Mouse (Mus musculus) limb, embryonic 11.5 days (tissue): ENCODE data around the gene Catsperg1. TPM values are rescaled to one million over a fixed set of nuclear protein-coding genes. Genes with fewer than 3 reads are reported as not detected.
A peak's percentile ranks its signal among the peaks of the same experiment; 100 is the strongest.
"Not testable (repeated sequence)": the region's sequence is repeated elsewhere in the genome, so short reads cannot be mapped to it uniquely, and the experiment has no call there.

Experiments used
- ATAC-seq: fragments of 200-750 bp; cut with Nextera tagmentation; 2 replicates; pipeline ENCODE4 v1.8.0; 2017; ENCODE audit warnings: low read depth; ENCODE audit not compliant: insufficient number of reproducible peaks, low FRiP score, low TSS enrichment
- DNase-seq: peaks from one replicate; pipeline ENCODE4 v3.0.0-alpha.2; 2015; ENCODE audit warnings: low spot score
- H3K27ac ChIP-seq: fragments of 300-500 bp; sonication (generic); replicated peaks from 2 replicates; pipeline ENCODE4 v1.5.1; 2014; ENCODE audit warnings: low read depth, mild to moderate bottlenecking, low read length
- H3K27me3 ChIP-seq: fragments of 300-500 bp; sonication (generic); 2 replicates; pipeline ENCODE4 v1.6.1; 2014; ENCODE audit warnings: mild to moderate bottlenecking, low read length, mixed read lengths; ENCODE audit not compliant: control insufficient read depth, insufficient read depth
- H3K36me3 ChIP-seq: fragments of 300-500 bp; sonication (generic); 2 replicates; pipeline ENCODE4 v1.6.1; 2014; ENCODE audit warnings: mild to moderate bottlenecking, low read length, moderate library complexity, mixed read lengths; ENCODE audit not compliant: control insufficient read depth, insufficient read depth
- H3K4me1 ChIP-seq: fragments of 300-500 bp; sonication (generic); 2 replicates; pipeline ENCODE4 v1.6.1; 2014; ENCODE audit warnings: low read length, mixed read lengths; ENCODE audit not compliant: control insufficient read depth, insufficient read depth
- H3K4me2 ChIP-seq: fragments of 300-500 bp; sonication (generic); 2 replicates; pipeline ENCODE4 v1.6.1; 2014; ENCODE audit warnings: low read depth, mild to moderate bottlenecking, moderate library complexity; ENCODE audit not compliant: severe bottlenecking
- H3K4me3 ChIP-seq: fragments of 300-500 bp; sonication (generic); 2 replicates; pipeline ENCODE4 v1.5.1; 2014; ENCODE audit warnings: low read depth, low read length
- H3K9ac ChIP-seq: fragments of 300-500 bp; sonication (generic); 2 replicates; pipeline ENCODE4 v1.6.1; 2014; ENCODE audit warnings: mild to moderate bottlenecking, low read length
- H3K9me3 ChIP-seq: fragments of 300-500 bp; sonication (generic); 2 replicates; pipeline ENCODE4 v1.6.1; 2016; ENCODE audit warnings: low read length; ENCODE audit not compliant: control insufficient read depth
- WGBS: fragments of 180-500 bp; shearing (Covaris S2); extraction: QIAGEN DNeasy Blood & Tissue Kit; methylation state at CpG from one replicate; pipeline ENCODE4 v1.1.7; 2014; 5-methylcytosine and 5-hydroxymethylcytosine counted together
- polyA plus RNA-seq: library from polyadenylated mRNA; unstranded; fragments of >200 nt; fragmentation: Nextera tagmentation; extraction: Ambion mirVana; gene quantifications from 2 replicates; pipeline ENCODE4 v1.2.1, GENCODE M21; 2014

Catsperg1 gene
- polyA plus RNA-seq, 1 experiment from 2014 or later: 0.45 TPM

DNA sequence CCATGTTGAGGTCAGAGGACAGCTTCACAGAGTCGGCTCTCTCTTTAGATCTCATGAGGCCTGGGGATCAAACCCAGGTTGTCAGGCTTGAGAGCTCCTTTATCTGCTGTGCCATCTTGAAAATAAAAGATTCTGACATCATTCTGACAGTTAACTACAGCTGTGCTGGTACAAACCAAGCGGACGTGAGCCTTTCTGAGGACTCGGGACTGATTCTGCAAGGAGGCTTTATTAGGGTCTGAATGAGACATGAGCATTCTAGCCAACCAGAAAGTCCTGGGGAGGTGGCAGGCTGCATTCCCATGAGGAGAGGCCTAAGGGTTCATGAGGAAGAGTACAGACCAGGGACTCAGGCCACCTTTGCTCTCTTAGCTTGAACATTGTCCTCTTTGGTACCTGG is 32.5 kb downstream of the Catsperg1 start:
- ATAC-seq, H3K4me2 ChIP-seq, H3K4me3 ChIP-seq, H3K36me3 ChIP-seq, H3K9ac ChIP-seq, H3K27me3 ChIP-seq, H3K9me3 ChIP-seq, H3K27ac ChIP-seq, DNase-seq: not testable (repeated sequence)
- 89% methylated on average over 4 of the region's 4 CpGs for WGBS
- H3K4me1 ChIP-seq: peaks cover 10% of the 10 kb centered on the region

- H3K4me1 ChIP-seq: peaks cover 10% of the 10 kb centered on the region
- H3K9me3 ChIP-seq: no peaks in the 10 kb centered on the region
- peak; percentile 21; the same call in 1 of the 2 replicates for ATAC-seq
- peak overlapping the region; percentile 83 for H3K4me3 ChIP-seq
- H3K27ac ChIP-seq: no peak overlapping the region
- DNase-seq: no peak
- H3K9ac ChIP-seq: no peak overlapping the region
- H3K27me3 ChIP-seq: no peaks in the 10 kb centered on the region
- peak overlapping the region; percentile 71 for H3K4me2 ChIP-seq
- peaks cover 8% of the 10 kb centered on the region; the same call in 1 of the 2 replicates for H3K36me3 ChIP-seq
- WGBS: 44% methylated on average over 5 of the region's 5 CpGs
These were observed 33.0 kb downstream of the Catsperg1 start for GRCm38 (mm10) chr7:29180854-29181236.

GRCm38 (mm10) chr7:29180077-29180853 is 33.6 kb downstream of the Catsperg1 start, which contains the start of gene Psmd8:
Gene Psmd8, minus strand, starts transcription at chr7:29180701.
- Histone ChIP-seq H3K9ac (peak within 1 kb of the TSS; percentile 81), H3K36me3 (peaks cover 10% of the 10 kb centered on the region; the same call in 1 of the 2 replicates), H3K9me3 (no peaks in the 10 kb centered on the region), H3K27me3 (no peaks in the 10 kb centered on the region), H3K4me2 (peak within 1 kb of the TSS; percentile 71), H3K4me3 (peak within 1 kb of the TSS; percentile 83), H3K4me1 (peaks cover 10% of the 10 kb centered on the region), H3K27ac (no peak within 1 kb of the TSS)
- under 1% methylated on average over 62 of the region's 62 CpGs for WGBS
- DNase-seq: peak; percentile 97
- ATAC-seq: peak; percentile 95

GRCm38 (mm10) chr7:29179323-29179722 is 34.5 kb downstream of the Catsperg1 start:
- Histone ChIP-seq H3K4me2 (peak overlapping the region; percentile 71), H3K9ac (no peak overlapping the region), H3K4me3 (peak overlapping the region; percentile 83), H3K27ac (no peak overlapping the region), H3K27me3 (peaks cover 3% of the 10 kb centered on the region; the same call in 1 of the 2 replicates), H3K4me1 (peaks cover 10% of the 10 kb centered on the region), H3K9me3 (no peaks in the 10 kb centered on the region; the same call in 1 of the 2 replicates), H3K36me3 (peaks cover 16% of the 10 kb centered on the region)
- DNase-seq (no peak), ATAC-seq (no peak)
- 66% methylated on average over 7 of the region's 7 CpGs for WGBS

GRCm38 (mm10) chr7:29178106-29178505 is 35.7 kb downstream of the Catsperg1 start:
- ATAC-seq: no peak
- 92% methylated on average over 4 of the region's 4 CpGs for WGBS
- Histone ChIP-seq H3K27ac (no peak overlapping the region), H3K4me2 (no peak overlapping the region), H3K9ac (no peak overlapping the region), H3K27me3 (peaks cover 12% of the 10 kb centered on the region), H3K36me3 (peaks cover 21% of the 10 kb centered on the region), H3K9me3 (no peaks in the 10 kb centered on the region; the same call in 1 of the 2 replicates), H3K4me3 (no peak overlapping the region), H3K4me1 (peaks cover 10% of the 10 kb centered on the region)
- no peak for DNase-seq

DNA sequence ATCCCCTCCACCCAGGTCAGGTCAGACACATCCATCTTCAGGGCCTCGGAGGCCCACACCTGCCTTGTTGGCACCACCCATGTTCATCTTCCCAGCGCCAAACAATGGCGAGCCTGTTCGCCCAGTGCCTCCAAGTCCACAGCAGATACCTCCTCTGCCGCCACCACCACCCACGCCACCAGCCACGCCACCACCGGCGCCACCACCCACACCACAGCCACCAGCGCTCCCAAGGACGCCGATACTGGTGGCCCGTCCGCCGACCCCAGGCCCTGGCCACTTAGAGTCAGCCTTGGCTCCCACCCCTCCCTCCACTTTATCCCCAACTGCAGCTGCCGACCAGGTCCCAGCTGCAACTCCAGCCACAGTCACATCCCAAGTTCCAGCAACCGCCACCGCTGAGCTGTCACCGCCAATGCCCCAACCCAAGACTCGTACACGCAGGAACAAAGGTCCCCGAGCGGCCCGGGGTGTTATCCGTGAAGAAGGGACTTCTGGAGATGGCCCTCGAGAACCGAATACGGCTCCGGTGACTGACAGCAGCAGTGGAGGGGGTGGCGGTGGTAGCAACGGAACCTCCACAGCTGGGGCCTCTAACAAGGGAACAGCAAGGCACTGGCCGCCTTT is 41.3 kb downstream of the Catsperg1 start:
- H3K4me1 ChIP-seq: peaks cover 12% of the 10 kb centered on the region
- peaks cover 40% of the 10 kb centered on the region for H3K27me3 ChIP-seq
- 0 out of 2 replicates have a peak overlapping the region, but pooled peaks have one; percentile 6 for H3K4me3 ChIP-seq

GRCm38 (mm10) chr7:29171562-29172097 is 42.2 kb downstream of the Catsperg1 start:
- Histone ChIP-seq H3K9me3 (no peaks in the 10 kb centered on the region; the same call in 1 of the 2 replicates), H3K36me3 (peaks cover 17% of the 10 kb centered on the region), H3K4me2 (peak overlapping the region; percentile 50), H3K4me3 (peak overlapping the region; percentile 61), H3K27me3 (peaks cover 41% of the 10 kb centered on the region), H3K4me1 (peaks cover 12% of the 10 kb centered on the region), H3K27ac (no peak overlapping the region), H3K9ac (peak overlapping the region; percentile 22; the same call in 1 of the 2 replicates)
- ATAC-seq (no peak), DNase-seq (peak; percentile 43)
- 3% methylated on average over 34 of the region's 34 CpGs for WGBS

More for the DNA sequence above, 41.3 kb downstream of the Catsperg1 start:
- Histone ChIP-seq H3K36me3 (peaks cover 21% of the 10 kb centered on the region), H3K9ac (no peak overlapping the region), H3K27ac (no peak overlapping the region), H3K4me2 (peak overlapping the region; percentile 50; the same call in 1 of the 2 replicates), H3K9me3 (no peaks in the 10 kb centered on the region; the same call in 1 of the 2 replicates)
- peak; percentile 36 for DNase-seq
- 24% methylated on average over 30 of the region's 32 CpGs for WGBS
- no peak for ATAC-seq
